Mouse (Mus musculus) heart, postnatal 10 days (tissue): ENCODE data around the gene Ccnjl. TPM values are rescaled to one million over a fixed set of nuclear protein-coding genes. Genes with fewer than 3 reads are reported as not detected.

Experiments
- DNase-seq, 2 experiments: peaks; one replicate each; pipeline ENCODE4 v3.0.0; 2021
- intact Hi-C: fragments of 180-260 bp; cut with DNase I; formaldehyde crosslinking; loops from one replicate; pipeline ENCODE4 v1.15.1; 2025
- total RNA-seq, 2 experiments: library from RNA; stranded (reverse); gene quantifications; 2 replicates each; pipeline ENCODE4 v1.2.3; 2021

Gene Ccnjl
- total RNA-seq, 2 experiments from 2014 or later: 10.2 to 11.3 TPM

DNA sequence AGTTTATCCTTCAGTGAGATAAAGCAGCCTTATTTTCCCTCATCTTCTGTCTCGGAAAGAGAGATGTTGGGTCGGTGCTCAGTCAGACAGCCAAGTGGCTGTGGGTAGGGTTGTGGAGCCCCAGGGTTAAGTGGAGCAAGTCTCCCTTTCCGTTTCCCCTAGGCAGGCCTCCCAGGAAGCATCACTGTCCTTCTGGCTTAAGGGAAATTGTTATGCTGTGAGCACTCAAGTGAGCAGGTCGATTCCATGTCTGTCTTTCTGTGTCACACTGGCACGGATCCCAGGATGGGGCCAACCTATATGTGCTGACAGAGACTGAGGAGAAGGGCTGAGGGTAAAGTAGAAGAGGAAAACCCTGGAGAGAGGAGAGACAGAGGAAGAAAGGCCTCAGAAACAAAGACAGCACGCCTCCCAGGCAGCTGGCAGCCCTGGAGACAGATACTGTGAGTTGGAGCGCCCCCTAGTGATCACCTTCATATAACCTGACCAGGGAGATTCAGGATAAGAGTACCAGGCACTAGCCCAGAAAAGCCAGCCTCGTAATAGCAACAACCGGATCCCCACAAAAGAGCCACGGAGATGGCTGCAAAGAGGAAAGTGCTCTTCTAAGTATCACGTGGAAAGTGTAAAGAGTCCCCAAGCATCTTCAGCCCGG lies 84.4 kb downstream of the Ccnjl start:
- intact Hi-C loops: loop anchor here (1.0 to 5.0 kb wide), 3 partner anchors 69 to 161 kb away; partner anchors contain the start of gene Pwwp2a
- peak; percentile 88 to 91 for DNase-seq

DNA sequence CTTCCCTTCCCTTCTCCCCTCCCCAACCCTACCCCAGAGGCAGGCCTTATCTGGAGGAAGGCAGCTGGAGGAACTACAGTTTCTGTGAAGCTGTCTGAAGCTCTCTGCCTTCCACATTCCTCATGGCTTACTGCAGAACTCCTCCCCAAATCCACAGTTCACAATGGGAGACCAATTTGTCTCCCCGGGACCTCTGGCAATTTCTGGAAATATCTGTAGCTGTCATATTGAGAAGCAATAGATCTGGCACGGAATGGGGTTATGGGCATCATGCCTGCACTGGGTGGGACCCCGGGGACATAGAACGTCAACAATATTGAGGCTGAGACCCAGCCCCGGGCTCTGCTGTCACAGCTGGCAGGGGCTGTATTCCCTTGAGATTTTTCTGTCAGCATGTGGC lies 89.3 kb downstream of the Ccnjl start:
- intact Hi-C loops: no loop called here
- peak; percentile 77 to 80 for DNase-seq

- DNase-seq: peak; percentile 50
- intact Hi-C loops: no loop called here
Measured at GRCm38 (mm10) chr11:43618403-43618802, 89.8 kb downstream of the Ccnjl start.

GRCm38 (mm10) chr11:43621769-43622168 lies 93.2 kb downstream of the Ccnjl start:
- DNase-seq: no peak

GRCm38 (mm10) chr11:43624341-43624740 lies 95.8 kb downstream of the Ccnjl start:
- DNase-seq: no peak
- intact Hi-C loops: no loop called here

More at GRCm38 (mm10) chr11:43621769-43622168, 93.2 kb downstream of the Ccnjl start:
- intact Hi-C loops: no loop called here

- intact Hi-C loops: loop anchor here (5.0 kb wide), 1 partner anchor 56 kb away; the partner anchor contains the start of gene Pwwp2a
- peak; percentile 55 to 72 for DNase-seq
Measured at GRCm38 (mm10) chr11:43626300-43626926, 97.8 kb downstream of the Ccnjl start.

DNA sequence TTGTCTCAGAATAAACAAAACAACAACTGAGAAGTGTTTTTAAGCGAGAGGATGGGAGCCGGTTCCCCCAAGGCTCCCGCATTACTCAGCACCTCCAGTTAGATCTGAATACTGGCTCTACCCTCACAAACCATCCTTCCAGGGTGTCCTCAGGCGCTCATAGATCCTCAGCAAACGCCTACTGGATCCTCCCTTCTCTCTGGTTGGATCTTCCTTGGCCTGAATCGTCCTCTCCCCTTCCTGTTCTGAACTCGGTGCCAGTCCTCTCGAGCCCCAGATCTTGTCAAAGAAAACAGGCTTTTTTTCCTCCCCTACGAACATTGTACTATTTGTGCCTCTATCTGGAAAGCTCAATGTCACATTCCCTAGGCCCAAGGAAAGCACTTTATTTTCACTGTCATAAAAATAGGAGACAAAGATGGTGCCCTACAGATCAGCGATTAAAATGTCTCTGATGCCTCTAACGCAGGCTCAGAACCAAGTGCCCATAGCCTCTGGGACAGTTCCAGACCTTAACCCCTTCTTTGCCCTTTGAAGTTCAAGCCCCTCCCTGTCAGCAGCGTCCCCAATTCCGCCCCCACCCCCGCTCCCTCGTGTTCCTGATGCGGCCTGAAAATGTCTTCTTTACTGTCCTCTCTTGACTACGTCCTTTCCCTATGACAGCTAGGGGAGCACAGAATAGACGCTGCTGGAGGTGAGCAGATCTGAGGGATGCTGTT lies 98.5 kb downstream of the Ccnjl start:
- no peak for DNase-seq
- intact Hi-C loops: loop anchor here (5.0 kb wide), 1 partner anchor 55 kb away; the partner anchor contains the start of gene Pwwp2a

GRCm38 (mm10) chr11:43631645-43632044 lies 103.1 kb downstream of the Ccnjl start:
- no peak for DNase-seq
- intact Hi-C loops: no loop called here

DNA sequence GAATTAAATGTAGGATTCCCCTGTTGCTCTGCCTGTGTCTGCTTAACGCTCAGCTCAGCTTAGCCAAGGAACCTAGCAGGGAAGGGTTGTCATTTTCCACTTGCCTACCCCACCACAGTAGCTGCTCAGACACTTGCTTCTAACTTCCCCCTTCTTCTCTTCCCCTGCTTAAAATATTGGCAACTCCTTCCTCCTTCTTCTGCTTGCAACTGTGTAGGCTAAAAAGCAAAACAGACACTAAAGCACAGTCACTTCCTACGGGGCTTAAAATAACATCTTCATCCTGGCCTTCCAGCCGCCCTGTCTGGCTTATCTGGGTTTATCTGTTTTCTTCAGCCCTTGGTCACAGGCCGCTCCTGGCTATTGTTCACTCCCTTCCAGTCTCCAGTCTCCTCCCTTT lies 104.0 kb downstream of the Ccnjl start:
- intact Hi-C loops: no loop called here

DNA sequence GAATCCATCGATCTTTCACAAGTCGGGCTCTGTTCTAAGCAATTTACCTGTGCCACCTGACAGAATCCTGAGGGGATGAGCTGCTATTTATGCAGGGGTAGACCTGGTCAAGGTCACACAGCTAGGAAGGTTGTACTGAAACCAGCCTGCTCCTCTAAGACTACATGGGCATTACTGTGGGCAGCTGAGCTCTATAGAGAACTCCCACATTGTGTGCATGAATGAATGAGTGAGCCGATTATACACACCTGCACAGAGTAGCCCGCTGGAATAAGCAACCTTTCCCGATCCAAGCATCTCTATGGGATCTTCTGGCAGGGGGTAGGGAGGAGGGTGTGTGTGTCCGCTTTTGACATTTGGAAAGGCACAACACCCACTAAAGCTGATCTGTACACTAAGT lies 104.6 kb downstream of the Ccnjl start:
- intact Hi-C loops: no loop called here
- no peak for DNase-seq

More for the DNA sequence above, 104.0 kb downstream of the Ccnjl start:
- DNase-seq: peak in 1 of 2 experiments; percentile 22

DNA sequence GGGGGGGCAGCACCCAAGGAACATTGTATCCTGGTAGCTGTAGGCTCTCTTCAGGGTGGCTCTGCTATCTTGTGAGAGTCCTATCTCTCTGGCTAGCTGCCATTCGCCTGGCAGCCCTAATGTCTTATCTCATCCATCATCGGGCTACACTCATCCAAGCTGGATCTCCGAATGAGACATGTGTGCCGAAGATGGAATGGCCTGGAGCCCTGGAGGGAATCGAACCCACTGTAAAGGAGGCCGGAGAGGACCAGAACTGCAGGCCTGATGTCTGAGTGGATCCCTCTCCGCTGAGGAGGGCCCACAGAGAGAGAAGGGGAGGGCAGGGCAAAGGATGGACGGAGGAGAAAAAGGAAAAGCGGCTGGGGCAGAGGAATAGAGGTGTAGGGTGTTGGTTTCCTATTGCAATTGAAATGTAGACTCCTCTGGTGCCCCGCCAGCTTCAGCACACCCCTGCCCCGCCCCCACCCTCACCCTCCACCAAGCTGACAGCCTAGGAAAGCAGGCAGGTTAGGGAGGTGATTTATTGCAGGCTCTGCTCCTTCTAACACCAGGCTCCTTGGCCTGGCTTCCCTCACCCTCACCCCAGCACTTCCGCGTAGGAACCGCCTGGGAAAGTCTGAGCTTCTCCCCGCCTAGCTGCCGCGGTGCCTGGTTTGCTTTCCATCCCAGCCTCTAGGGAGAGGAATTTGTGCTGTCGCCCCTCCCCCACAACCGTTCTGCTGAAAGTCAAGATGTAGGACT lies 105.2 kb downstream of the Ccnjl start:
- DNase-seq: peak; percentile 84 to 85
- intact Hi-C loops: no loop called here

Other genes starting within 250 kb of the Ccnjl start
- gene Pttg1, start 102.5 kb upstream of the Ccnjl start, total RNA-seq: 10 to 100 TPM; 64.1 to 70.3 TPM
- gene Slu7, start 95.0 kb upstream of the Ccnjl start, total RNA-seq: 10 to 100 TPM; 29.5 to 31.4 TPM
- 10 to 100 TPM; 15.4 to 15.8 TPM for gene C1qtnf2, start 54.5 kb upstream of the Ccnjl start, total RNA-seq
- gene 4933415A04Rik, start 58.3 kb downstream of the Ccnjl start, total RNA-seq: 1 to 10 TPM; 2.7 to 3.4 TPM
- gene Fabp6, start 72.8 kb downstream of the Ccnjl start, total RNA-seq: not detected
- gene Pwwp2a, start 153.2 kb downstream of the Ccnjl start, total RNA-seq: 10 to 100 TPM; 30.4 to 34.2 TPM
- 10 to 100 TPM; 47.4 to 50.0 TPM for gene Ttc1, start 219.2 kb downstream of the Ccnjl start, total RNA-seq